Mouse (Mus musculus) embryo, embryonic 11 days (tissue): ENCODE measurements around the gene Sap30l.

Experiments
- DNase-seq: peaks from one replicate; pipeline ENCODE4 v3.0.0-alpha.2; 2015

Gene Sap30l

DNA sequence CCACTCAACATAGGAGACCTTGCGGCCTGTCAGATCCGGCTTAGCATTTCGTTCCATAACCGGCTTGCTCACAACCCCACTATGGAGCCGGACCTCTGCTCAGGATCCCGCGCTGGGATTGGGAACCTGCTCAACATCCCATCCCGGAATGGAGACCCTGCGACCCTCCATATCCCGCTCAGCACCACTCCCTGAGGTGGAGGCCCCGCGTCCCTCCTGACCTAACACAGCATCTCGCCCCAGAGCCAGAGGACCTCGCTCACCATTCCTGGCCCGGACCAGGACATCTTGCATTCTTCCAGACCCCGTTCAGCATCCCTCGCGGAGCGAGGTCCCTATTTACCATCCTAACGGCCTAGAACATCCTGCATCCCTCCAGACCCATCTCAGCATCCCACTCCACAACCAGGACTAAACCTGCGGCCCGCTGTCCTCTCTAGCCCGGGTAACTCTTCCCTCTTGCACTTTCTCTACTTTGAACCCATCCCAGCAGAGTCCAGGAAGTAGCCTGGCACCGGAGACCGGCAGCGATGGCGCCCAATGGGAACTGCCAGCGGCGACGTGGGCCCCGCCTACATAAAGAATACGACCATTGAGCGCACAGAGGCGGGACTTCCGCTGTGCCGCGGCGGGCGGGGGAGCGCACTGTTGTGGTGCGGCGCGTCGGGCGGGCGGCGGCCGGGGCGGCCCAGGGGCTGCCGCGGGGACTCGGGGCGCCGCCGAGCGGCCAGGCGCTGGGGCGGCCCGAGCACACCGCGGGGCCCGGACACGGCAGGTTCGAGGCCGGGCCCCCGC lies at the start of gene Sap30l:
Gene Sap30l (plus strand): TSS at position 667 of the 795 bp plus-strand sequence.
- DNase-seq: peak; percentile 99

DNA sequence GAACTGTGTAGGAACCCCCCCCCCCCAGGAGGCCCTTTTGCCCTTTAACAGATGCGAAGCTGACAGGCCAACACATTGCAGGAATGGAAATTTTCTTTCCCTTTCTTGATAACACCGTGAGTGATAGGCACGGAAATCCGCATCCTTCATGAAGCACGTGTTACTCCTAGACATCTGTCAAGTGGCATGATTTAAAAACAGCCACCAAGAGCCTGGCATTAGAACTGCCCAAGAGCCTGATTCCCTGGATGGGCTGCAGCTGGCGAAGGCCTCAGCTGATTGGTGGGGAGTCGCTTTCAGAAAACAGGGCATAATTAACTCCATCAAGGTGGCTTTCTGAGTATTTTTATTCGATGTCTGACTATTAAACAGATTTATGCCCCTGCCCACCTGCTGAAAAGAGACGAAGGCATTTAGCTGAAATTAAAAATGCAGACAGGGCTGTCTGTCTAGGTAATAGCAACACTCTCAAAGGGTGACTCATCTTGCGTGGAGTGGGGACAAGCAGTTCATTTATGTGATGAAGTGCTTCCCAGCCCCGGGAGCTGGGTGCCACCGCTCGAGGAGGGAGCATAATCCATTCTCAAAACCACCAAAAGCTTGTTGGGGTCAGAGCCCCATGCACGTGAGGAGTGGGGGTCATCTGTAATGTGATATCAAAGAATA lies 47.8 kb upstream of the Sap30l start:
- DNase-seq: no peak

DNA sequence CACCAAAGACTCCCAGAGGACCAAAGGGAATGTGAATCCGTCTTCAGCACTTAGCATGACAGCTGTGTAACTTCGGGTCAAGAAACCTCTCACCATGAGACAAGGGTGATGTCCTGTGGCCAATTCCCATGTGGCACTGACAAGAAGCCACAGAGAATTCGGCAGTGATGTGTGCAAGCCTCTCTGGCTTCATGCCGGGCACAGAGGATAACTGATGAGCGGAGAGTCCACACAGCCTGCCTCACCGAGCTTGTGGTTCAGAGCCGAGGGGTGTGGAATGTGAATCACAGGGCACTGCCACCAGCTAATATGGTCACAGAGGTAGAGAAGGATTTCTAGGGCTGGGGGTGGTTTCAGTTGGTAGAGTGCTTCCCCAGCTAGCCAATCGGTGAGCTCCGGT lies 42.8 kb upstream of the Sap30l start:
- no peak for DNase-seq

DNA sequence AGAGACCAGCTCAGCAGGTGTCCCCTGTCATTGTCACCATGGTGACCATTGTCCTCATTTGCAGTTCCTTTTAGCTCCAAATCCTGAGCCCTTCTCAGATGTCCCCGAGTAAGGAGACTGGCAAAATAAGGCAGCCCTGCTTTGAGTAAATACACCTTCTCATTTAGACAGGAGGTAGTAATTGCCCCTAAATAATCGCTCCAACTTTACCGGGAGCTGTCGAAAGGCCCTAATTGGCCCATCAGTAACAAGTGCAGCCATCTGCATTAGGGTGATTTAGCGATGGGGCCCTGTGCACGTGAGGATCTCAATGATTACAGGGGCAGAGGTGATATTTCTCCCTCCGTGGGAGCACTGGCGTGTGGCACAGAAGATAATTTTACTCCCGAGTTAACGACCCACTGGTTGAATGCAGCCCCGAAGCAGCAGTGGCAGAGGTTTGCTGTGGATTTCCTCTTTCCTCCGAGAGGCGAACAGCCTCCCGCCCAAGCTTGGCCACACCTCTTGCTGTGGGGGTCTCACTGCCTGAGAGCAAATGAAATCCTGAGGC lies 40.9 kb upstream of the Sap30l start:
- DNase-seq: no peak

DNA sequence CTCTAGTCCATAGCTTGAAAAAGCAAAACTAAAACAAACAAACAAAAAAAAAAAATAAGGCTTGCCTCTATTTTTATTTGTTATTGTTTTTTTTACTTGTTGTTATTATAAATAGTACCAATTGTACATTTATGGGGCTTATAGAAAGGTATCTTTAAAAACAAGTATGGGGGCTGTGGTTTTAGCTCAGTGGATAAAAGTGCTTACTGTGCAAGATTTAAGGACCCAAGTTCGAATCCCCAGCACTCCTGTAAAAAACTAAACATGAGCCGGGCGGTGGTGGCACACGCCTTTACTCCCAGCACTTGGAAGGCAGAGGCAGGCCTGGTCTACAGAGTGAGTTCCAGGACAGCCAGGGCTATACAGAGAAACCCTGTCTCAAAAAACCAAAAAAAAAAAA lies 40.1 kb upstream of the Sap30l start:
- DNase-seq: no peak

DNA sequence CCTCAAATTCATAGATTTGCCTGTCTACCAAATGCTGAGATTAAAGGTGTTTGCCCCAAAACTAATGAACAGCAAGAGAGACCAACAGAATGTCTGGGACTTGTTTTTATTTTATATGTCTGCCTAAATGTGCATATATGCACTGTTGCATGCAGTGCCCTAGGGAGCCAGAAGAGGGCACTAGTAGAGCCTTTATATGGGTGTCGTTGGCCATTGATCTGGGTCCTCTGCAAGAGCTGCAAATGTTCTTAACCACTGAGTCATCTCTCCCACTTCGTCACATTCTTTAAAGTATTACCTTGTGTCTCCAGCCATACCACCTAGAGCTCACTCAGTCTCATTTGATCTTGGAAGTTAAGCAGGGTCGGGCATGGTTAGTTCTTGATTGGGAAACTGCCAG lies 37.3 kb upstream of the Sap30l start:
- DNase-seq: no peak

DNA sequence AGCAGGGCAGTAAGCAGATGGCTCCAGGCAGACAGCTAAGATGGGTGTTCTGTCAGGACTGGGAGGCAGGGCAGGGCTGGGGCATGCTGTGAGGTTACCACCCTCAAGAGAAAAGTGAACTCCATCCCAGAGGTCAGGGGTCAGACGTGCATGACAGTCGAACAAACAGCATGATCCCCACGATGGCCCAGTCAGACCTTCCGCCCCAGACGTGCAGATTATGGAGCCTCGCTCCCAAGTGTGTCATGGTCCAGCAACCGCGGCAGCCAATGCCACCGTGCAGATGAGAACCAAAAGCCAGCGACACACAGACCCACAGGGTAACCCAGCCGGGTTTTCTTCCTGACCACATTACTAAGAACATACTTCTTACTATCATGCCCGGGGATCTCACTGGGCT lies 34.8 kb upstream of the Sap30l start:
- DNase-seq: peak; percentile 49

DNA sequence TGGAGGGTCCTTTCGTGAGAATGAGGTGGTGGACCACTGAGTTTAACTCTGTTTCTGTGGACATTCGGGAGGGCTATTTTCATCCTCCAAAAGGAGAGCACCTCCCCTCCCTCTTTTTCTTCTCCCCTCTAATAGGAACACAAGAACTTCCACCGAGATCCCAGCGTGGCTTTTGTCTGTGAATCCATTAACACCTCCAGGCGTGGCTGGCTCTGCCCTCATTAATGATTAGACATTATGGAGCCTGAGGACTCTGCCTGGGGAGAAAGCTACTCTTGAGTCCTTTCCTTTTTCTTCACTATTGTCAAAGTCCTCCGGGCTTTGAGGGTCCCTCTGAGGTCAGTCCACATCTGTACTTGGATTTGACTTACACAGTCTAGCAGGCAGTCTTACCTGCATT lies 34.3 kb upstream of the Sap30l start:
- no peak for DNase-seq

DNA sequence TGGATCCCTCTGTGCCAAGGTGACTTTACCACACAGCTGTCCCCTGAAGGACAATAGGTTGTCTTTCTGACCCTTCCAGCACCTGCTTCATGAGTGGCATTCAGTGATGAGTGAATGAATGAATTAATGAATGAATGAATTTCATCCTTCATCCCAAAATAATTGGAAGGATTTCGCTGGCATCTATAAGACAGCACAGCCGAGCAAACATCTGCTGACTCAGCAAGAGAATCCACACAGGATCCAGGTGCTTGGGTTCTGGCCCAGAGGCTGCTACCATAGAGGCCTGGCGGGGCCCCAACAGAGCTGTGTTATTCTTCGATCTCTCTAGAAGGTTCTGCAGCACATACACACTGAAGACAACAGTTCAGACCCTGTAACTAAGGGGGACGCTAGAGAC lies 30.7 kb upstream of the Sap30l start:
- no peak for DNase-seq

DNA sequence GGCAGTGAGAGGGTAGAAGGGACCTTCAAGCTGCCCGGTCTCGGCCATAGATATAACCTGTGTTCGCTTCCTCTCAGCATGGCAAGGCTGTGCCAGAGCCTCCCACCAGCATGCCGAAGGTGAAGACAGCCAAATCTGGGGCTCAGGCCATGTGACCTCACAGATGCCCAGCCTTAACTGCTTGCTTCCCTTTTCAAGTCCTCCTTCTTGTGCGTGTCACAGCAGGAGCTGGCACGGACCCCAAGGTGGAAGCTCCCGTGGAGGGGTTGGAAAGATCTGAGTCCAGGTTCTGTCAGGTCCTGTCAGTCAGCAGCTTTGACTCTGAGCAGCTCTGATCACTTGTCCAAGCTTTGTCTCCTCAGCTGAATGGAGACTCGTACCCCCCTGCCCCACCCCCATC lies 29.8 kb upstream of the Sap30l start:
- no peak for DNase-seq

DNA sequence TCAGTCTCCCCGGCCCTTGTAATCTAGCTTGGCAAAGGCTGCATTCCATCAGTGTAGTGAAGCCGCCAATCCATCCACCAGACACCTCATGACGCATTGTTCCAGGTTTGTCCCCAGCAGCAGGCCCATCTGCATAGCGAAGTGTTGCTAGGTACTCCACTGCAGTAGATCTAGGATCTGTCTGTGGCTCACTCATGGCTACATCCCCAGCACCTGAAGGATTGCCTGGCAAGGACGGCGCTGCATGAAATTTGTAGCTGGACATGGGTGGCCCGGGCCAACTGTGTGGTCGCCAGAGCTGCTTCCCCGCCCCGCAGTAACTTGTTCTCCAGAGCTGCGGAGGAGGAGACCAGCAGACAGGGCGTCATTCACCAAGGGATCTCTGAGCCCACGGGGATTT lies 28.0 kb upstream of the Sap30l start:
- DNase-seq: peak; percentile 53

DNA sequence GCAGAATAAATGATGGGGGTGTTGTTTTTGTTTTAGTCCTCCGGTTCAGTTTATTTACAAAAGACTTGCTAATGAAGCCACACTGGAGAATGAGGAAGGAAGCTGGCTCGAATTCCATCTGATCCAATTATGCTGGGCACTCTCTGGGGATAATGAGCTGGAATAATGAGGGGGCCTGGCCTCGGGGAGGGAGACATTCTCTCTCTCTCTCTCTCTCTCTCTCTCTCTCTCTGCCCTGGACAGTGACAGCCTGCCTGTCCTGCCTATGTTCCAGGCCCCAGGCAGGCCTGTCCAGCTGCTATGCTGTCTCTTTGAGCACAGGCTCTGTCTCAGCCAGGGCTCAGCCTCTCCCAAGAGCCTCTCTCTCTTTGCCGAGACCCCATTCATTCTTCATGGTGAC lies 27.5 kb upstream of the Sap30l start:
- peak; percentile 58 for DNase-seq

DNA sequence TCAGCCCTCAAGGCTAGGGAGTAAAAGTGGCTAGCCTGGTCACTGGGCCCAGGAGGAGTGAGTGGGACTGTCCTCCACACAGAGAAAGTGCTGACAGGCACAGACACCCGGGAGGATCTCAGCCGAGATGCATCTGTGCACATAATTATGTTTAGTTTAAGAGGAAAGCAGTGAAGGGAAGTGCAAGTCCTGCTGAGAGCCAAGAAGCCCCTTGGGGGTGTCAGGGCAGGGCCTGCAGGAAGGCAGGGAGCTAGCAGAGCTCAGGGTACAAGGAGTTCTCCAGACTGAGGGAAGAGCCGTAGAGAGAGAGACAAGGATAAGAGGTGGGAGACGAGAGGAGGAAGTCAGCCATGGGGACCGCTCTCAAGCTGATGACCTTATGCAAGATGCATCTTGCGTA lies 25.6 kb upstream of the Sap30l start:
- no peak for DNase-seq

DNA sequence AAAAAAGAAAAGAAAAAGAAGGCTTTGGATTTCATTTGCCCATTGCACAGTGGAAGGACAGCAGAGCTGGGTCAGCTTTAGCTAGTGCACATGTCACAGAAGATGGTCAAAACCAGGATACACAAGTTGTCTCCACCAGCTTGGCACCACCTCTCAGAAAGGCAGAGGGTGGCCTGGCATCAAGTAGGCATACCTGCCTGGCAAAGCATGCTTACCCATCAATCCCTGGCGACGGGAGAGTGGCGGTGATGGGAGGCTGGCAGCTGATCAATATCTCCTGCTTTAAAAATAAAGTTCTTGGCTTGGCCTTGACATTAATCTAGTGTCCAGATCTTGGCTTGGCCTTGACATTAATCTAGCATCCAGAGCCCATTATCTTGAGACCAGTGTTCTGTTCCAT lies 24.9 kb upstream of the Sap30l start:
- no peak for DNase-seq

DNA sequence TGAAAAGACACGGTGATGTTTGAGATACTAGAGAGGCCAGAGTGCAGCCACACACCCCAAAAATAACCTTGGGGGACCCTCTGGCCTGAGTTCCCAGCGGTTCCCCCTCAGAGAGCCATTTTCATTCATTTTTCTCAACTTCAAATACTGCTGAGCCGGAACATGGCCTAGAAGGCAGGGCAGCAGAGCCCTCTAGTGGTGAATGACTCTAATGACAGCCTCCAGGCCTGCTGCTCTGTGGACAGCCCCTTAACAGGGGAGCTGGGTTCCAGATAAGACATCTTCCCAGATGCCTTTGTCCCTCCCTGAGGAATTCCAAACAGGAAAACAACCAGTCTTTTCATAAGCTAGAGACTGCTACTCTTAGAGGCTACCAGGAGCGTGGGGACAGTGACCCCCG lies 23.1 kb upstream of the Sap30l start:
- DNase-seq: peak; percentile 84

DNA sequence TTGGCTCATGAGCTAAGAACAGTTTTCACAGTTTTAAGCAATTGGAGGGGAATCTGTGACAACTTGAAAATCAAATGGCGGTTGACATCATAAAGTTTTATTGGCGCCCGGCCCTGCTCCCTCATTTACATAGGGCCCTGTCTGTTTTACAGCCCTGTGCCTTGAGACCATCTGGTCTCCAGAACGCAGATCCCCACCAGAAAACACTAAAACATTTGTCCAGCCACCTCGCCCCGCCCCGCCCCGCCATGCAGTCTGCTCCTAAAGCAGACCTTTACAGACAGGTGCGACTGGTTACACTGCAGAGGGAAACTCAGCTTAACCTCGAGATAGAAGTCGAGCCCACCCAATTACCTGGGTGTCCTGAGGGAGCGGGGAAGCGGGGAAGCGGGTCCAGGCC lies 21.6 kb upstream of the Sap30l start:
- no peak for DNase-seq

DNA sequence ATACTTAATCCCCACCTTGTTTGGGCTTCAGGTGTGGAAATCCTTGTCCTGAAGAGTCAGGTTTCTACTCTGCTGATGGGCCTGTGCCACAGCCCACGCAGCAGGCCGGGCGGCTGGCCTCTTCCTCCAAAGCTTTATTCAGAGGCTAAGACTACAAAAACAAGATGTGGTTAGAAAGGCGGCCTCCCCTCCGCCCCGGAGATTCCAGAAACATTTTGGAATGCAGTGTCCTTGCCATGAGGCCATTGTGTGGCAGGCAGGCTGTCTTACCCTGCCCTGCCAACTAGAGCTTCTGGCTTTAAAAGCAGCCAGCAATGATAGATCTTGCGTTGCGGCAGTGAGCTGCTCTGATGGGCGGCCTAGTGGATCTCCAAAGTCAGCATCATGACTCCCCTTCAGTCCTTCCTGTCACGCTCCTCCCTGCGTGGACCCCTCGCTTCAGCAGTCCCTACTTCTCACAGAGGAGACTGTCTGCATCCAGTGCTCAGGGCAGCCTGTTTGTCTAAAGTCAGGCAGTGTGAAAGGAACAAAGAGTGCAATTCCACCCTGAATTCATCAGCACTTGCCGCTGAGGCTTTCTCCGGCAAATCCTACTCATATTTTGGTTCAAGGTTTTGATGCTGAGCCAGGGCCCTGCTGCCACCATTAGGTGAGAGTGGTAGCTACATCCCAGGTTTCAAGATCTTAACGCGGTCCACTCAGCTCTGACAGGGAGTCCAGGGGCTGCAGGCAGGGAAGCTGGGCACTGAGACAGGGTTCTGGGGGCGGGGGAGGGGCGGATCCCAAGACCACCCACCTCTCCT lies 14.6 kb upstream of the Sap30l start:
- peak; percentile 59 for DNase-seq

DNA sequence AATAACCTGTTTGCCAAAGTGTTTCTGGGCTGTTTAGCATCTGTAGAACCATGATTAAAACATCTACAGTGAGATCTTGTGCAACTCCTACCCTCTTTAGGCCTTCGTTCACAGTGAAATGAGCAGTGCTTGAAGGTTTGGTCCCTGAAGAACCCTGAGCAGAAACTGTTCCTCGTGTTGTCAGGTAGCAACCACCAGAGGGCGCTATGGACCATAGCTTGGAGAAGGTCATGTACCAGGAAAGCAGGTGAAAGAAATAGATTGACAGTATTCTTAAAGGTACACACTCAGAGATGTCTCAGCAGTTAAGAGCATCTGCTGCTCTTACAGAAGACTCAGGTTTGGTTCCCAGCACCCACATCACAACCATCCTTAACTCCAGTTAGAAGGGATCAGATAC lies 13.5 kb upstream of the Sap30l start:
- no peak for DNase-seq

DNA sequence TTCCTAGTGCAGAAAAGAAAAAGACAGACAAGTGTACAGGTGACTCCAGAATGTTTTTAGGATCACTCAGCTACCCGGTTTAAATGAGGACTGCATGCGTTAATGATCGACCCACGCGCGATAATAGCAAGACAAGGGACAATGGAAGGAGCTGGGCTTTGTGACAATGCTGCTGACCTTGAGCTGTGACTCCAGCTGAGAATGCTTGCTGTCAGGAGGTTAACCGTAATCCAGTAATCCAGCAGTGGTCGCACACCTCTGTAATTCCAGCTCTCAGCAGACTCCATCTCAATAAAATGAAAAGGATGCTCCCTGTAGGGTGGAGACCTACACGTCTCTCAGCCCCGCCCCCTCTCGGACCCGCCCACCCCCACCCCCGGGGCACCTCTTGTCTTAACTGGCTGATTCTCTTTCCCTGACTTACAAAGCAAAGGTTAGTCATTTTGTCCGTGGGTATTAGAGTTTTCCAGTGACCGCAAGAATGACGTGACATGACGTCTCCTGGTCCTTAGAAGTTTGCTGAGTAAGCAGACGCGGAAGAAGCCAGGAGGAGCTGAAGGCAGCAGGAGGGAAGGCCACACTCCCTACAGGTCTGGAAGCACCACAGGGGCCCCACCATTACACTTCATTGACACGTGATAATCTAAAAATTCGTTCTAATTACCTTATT lies 10.4 kb upstream of the Sap30l start:
- DNase-seq: no peak

DNA sequence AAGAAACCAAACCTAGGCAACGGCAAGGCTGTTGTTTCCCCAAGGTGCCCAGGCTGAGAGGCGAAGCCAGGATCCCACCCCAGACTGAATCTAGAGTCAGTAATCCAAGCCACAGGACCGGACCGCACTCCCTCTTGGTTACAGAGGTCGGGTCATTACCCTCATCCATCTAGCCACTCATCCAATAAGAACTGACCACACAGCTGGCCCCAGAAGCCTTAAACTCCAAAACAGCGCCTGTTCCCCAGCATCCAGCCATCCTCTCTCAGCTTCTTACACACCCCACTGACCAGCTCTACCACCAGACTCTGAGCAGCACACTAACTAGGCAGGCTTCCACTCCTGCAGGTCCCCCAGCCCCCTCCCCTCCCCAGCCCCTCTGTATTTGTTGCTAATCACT lies 6.4 kb upstream of the Sap30l start:
- no peak for DNase-seq

DNA sequence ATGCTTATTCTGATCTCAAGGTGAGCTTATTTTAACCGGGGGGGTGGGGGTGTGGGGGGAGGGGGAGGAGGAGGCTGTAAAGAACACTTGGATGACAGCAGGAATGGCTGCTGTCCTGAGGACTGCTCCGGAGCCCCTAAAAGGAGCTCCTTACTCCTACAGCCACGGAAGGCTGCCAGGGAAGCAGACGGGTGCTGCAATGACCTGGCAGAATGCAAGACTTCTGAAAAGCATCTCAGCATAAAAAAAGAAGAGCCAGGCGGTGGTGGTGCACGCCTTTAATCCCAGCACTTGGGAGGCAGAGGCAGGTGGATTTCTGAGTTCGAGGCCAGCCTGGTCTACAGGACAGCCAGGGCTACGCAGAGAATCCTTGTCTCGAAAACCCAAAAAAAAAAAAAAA lies 3.6 kb upstream of the Sap30l start:
- no peak for DNase-seq

DNA sequence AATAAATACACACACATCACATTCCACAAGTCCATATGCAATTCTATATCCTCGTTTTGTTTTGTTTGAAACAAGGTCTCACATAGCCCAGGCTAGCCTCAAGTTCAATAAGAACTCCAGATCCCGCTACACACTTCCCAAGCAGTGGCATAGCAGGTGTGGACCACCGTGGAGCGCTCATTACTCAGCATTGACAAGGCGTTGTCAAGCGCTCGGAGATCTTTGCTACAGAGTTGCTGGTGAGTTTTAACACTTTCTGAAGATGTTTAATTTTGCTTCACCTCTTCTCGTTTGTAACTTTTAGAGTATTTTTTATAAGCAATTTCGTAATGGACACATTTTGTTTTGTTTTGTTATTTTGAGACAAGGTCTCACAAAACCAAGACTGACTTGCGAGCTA lies 2.0 kb upstream of the Sap30l start:
- no peak for DNase-seq
